Mouse (Mus musculus): Measurements from ENCODE around the gene Il17c. TPM values are rescaled to one million over a fixed set of nuclear protein-coding genes. Genes with fewer than 3 reads are reported as not detected.

Il17c gene
- 0.62 TPM in 1 of 2 replicates, not detected in the other for polyA plus RNA-seq (2012; rRNA removed)

DNA sequence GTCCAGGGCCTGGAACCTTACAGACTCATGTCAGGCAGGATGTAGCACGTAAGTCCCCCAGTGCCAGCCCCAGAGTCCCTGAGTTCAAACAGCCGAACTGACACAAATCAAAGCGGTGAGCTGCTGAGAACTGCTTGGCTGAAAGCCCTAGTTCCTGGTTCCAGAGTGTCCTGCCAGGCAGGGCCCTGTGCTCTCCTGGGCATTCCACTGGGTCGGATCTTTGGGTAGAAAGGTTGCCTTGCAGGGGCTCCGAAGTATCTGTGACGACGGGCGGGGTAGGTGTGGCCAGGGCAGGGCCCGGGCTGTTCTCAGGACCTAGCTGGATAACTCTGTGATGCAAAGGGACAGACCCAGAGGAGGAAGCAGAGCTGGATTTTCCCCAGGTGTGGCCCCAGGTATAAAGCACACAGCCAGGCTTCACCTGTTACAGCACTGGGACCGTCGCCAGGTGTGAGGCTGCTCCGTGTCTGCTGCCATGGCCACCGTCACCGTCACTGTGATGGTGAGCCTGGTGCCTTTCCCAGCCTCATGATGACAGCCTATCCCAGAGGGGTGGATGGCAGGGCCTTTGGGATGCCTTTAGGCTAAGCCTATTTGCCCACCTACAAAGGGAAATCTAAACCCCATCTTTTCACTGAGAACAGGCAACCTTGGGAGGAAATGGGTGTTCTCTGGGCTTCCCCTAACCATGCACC, at the start of gene Il17c:
Gene Il17c (plus strand): TSS at position 645 of the 695 bp plus-strand sequence.

DNA sequence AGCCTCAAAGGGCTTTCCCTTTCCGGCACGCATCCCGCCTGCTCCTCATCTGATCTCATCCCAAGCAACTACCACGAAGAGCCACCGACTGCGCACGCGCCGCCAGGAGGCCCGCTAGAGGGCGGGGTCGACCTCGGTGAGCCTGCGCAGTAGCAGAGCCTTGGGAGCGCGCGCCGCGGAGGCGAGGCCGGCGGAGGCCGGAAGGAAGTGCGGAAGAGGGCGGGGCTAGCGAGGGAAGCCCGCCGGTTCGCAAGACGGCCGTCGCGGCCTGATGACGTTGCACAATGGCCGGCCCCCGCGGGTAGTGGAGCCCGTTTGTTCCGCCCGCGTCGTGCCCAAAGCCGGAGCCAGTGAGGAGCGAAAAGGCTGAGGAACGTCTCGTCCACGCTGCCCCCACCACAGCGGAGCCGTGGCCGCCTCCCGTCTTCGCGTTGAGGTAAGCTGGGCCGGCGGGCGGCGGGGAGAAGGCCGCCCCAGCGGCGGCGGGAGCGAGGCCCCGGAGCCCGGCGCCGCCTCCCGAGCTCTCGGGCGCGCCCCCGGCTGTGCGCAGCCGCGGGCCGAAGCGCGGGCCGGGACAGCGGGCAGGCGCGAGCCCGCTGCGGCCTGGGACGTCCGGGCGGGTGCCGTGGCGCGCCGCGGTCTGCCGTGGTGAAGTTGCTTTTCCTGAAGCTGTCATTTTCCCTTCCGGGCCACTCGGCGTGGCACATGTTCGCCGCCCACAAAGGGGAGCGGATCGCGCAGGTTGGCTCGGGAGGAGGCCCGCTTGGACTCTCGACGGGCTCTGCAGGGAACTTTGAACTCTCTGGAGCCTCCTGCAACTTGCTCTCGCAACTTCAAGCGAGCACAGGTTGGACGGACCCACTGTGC, 45.2 kb upstream of the Il17c start, which contains the start of gene Zc3h18:
Gene Zc3h18 (plus strand): TSS at position 245 of the 867 bp plus-strand sequence.

GRCm38 (mm10) chr8:122432443-122433268, 10.8 kb downstream of the Il17c start, which contains the start of gene Cyba:
Gene Cyba, minus strand, starts transcription at chr8:122432930.

GRCm38 (mm10) chr8:122443262-122444006, 21.6 kb downstream of the Il17c start, which contains the start of gene Mvd:
Gene Mvd, minus strand, starts transcription at chr8:122443422.

DNA sequence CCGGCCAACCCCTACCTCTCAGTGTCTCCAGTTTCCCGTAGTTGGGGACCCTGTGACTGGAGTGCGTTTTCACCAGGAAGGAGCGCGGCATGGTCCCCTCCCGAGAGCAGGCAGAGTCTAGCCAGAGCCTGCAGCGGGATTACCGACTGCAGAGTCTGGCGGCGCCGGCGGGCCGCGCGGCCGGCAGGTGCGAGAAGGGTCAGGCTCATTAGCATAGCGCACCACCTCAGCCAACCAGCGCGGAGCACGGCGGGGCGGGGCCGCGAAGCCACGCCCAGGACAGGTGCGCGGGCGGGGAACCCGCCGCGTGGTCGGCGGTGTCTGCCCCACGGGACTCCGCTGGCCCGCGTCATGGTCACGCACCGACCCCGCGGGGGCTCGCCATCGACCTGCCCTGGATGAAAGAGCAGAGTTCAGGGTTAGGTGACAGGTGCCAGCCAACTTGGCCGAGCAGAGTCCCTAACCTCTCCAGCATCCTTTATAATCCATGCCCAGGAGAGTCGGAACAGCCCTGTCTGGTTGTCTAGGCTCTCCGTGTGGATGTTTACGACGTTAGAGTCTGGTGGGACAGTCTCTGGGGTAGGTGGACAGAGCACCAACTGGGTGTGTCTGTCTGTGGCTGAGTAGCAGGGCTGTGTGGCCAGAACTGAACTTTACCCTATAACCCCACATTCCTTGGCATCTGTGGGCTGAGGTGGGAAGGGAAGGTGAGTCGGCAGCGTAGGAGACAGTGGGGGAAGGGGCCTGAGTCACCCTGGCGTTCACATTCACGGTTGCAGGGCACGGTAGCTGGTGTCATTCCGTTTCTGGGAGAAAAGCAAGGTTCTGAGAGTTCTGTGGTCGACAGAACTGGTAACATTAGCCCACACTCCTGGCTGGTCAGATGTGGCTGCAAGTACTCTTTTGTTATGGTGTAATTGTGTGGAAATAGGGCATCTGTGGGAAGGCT, 39.0 kb downstream of the Il17c start, which contains the start of gene Snai3:
Gene Snai3 (minus strand): TSS at position 210 of the 949 bp plus-strand sequence.

Other genes starting within 250 kb of the Il17c start
- 109 and 155 TPM in 2 replicates for gene Zfpm1, start 139.9 kb upstream of the Il17c start, polyA plus RNA-seq (2012; rRNA removed)
- gene Trhr2, start 61.3 kb upstream of the Il17c start, polyA plus RNA-seq (2012; rRNA removed) = 0.10 and 0.12 TPM in 2 replicates
- gene Zc3h18, start 45.4 kb upstream of the Il17c start, polyA plus RNA-seq (2012; rRNA removed) = 8.7 and 12.0 TPM in 2 replicates
- gene Cyba, start 10.9 kb downstream of the Il17c start, polyA plus RNA-seq (2012; rRNA removed) = 98.1 and 167 TPM in 2 replicates
- 23.8 and 27.7 TPM in 2 replicates for gene Mvd, start 21.4 kb downstream of the Il17c start, polyA plus RNA-seq (2012; rRNA removed)
- gene Snai3, start 38.7 kb downstream of the Il17c start, polyA plus RNA-seq (2012; rRNA removed) = 3.2 and 5.0 TPM in 2 replicates
- gene Rnf166, start 54.0 kb downstream of the Il17c start, polyA plus RNA-seq (2012; rRNA removed) = 34.2 and 46.6 TPM in 2 replicates
- 20.3 and 26.9 TPM in 2 replicates for gene Ctu2, start 54.1 kb downstream of the Il17c start, polyA plus RNA-seq (2012; rRNA removed)
- 41.3 and 43.5 TPM in 2 replicates for gene Piezo1, start 129.3 kb downstream of the Il17c start, polyA plus RNA-seq (2012; rRNA removed)
- 8.9 and 27.7 TPM in 2 replicates for gene Cdt1, start 146.0 kb downstream of the Il17c start, polyA plus RNA-seq (2012; rRNA removed)
- 143 and 230 TPM in 2 replicates for gene Aprt, start 154.9 kb downstream of the Il17c start, polyA plus RNA-seq (2012; rRNA removed)
- 3.8 and 5.1 TPM in 2 replicates for gene Galns, start 189.4 kb downstream of the Il17c start, polyA plus RNA-seq (2012; rRNA removed)
- 70.7 and 75.9 TPM in 2 replicates for gene Trappc2l, start 189.6 kb downstream of the Il17c start, polyA plus RNA-seq (2012; rRNA removed)
- gene Pabpn1l, start 200.7 kb downstream of the Il17c start, polyA plus RNA-seq (2012; rRNA removed) = 0.14 TPM in 1 of 2 replicates, not detected in the other